Mouse (Mus musculus) stomach, embryonic 14.5 days (tissue): ENCODE measurements around the gene Nudcd2. TPM values are rescaled to one million over a fixed set of nuclear protein-coding genes. Genes with fewer than 3 reads are reported as not detected.

Experiments
- ATAC-seq: fragments of 200-750 bp; cut with Nextera tagmentation; 2 replicates; pipeline ENCODE4 v1.8.0; 2017; ENCODE audit warnings: low read depth, moderate TSS enrichment; ENCODE audit not compliant: insufficient number of reproducible peaks, insufficient read depth, low FRiP score
- H3K27ac ChIP-seq: fragments of 300-500 bp; sonication (generic); 2 replicates; pipeline ENCODE4 v1.5.1; 2014; ENCODE audit warnings: mild to moderate bottlenecking, low read length, moderate library complexity, mixed read lengths
- H3K27me3 ChIP-seq: fragments of 300-500 bp; sonication (generic); 2 replicates; pipeline ENCODE4 v1.6.1; 2014; ENCODE audit warnings: low read length, control low read depth, mixed read lengths; ENCODE audit not compliant: control insufficient read depth, insufficient read depth
- H3K36me3 ChIP-seq: fragments of 300-500 bp; sonication (generic); 2 replicates; pipeline ENCODE4 v1.6.1; 2014; ENCODE audit warnings: mild to moderate bottlenecking, control low read depth, low read length, moderate library complexity, mixed read lengths; ENCODE audit not compliant: control insufficient read depth, insufficient read depth
- H3K4me1 ChIP-seq: fragments of 300-500 bp; sonication (generic); 2 replicates; pipeline ENCODE4 v1.6.1; 2014; ENCODE audit warnings: low read length, control low read depth, mixed read lengths; ENCODE audit not compliant: control insufficient read depth, insufficient read depth
- H3K4me2 ChIP-seq: fragments of 300-500 bp; sonication (generic); replicated peaks from 2 replicates; pipeline ENCODE4 v1.6.1; 2014; ENCODE audit warnings: low read depth, low read length, control low read depth
- H3K4me3 ChIP-seq: fragments of 300-500 bp; sonication (generic); 2 replicates; pipeline ENCODE4 v1.5.1; 2014; ENCODE audit warnings: low read depth, low read length, control low read depth
- H3K9ac ChIP-seq: fragments of 300-500 bp; sonication (generic); replicated peaks from 2 replicates; pipeline ENCODE4 v1.6.1; 2014; ENCODE audit warnings: low read depth, mild to moderate bottlenecking, control low read depth, low read length, moderate library complexity, mixed read lengths
- H3K9me3 ChIP-seq: fragments of 300-500 bp; sonication (generic); 2 replicates; pipeline ENCODE4 v1.6.1; 2016; ENCODE audit warnings: low read depth, low read length, control low read depth; ENCODE audit not compliant: control insufficient read depth
- WGBS: fragments of 180-500 bp; shearing (Covaris S2); extraction: QIAGEN DNeasy Blood & Tissue Kit; methylation state at CpG from one replicate; pipeline ENCODE4 v1.1.7; 2014; 5-methylcytosine and 5-hydroxymethylcytosine counted together
- polyA plus RNA-seq: library from polyadenylated mRNA; unstranded; fragments of >200 nt; fragmentation: Nextera tagmentation; extraction: Ambion mirVana; gene quantifications from 2 replicates; pipeline ENCODE4 v1.2.1, GENCODE M21; 2014

Gene Nudcd2
- polyA plus RNA-seq, 1 experiment from 2014 or later, result 143 TPM

DNA sequence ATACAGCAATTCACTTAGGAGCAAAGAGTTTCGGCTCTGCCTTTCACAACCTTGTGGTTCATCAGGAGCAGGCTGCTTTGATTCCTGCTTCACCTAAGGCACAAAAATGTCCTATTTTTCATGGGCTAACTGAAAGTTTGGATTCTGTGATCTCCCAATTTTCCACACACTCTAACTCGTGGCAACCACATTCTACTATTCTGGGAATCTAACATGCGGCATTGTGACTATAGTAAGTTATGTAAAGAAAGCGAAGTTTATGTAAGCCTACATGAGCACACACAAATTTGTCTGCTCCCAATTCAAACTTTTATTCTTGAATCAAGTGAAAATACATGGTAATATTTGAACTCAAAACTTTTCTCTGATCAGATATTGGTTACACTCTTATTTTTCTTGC, 31.2 kb downstream of the Nudcd2 start:
- no peak overlapping the region for H3K4me3 ChIP-seq
- H3K27ac ChIP-seq, result no peak overlapping the region
- H3K4me2 ChIP-seq, result no peak overlapping the region
- WGBS, result 80% methylated on average over 4 of the region's 4 CpGs
- no peak overlapping the region for H3K9ac ChIP-seq
- no peaks in the 10 kb centered on the region for H3K36me3 ChIP-seq
- H3K9me3 ChIP-seq, result no peaks in the 10 kb centered on the region
- no peaks in the 10 kb centered on the region for H3K27me3 ChIP-seq
- no peak for ATAC-seq
- H3K4me1 ChIP-seq, result no peaks in the 10 kb centered on the region

DNA sequence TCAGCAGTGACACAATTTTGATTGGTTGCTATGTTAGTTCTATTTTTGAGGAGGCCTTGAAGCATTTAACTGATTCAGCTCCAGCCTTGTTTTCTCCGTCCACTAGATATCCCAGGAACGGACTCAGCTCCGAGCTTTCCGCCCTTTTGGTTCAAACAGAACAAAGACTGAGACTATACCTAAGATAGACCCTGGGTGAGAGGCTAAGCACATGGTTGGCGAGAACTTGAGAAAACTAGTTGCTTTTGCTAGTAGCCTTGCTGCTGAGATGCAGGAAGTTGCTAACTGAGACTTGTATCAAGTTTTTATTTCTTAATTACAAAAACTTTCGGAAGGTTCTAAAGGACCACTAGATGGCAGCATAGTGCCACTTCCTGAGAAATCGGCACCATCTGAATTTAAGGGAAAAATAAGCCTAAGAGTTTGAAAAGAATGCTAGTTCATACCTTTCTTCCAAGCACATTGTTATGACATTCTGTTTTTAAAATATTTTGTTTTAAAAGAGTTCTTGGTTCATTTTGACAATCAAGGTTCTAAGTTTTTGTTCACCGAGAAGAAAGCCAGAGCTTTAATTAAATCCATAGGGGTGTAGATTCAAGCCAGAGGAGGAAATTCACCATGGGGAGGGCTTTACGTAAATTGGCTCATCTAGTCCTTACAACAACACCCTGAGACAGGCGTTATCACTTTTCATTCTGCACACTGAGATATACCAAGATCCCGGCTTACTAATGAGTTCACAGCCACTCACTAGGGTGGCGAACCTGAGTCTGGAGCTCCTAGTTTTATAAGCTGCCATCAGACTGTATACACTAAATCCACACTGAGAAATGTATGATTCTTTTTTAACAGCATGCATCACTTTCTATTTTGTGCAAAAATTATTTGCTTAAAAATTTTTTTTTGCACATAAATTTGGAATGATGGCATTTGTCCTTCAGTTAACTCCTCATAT, 42.1 kb downstream of the Nudcd2 start:
- Histone ChIP-seq H3K9me3 (no peaks in the 10 kb centered on the region), H3K4me1 (no peaks in the 10 kb centered on the region), H3K27ac (no peak overlapping the region), H3K9ac (no peak overlapping the region), H3K4me3 (no peak overlapping the region), H3K4me2 (no peak overlapping the region), H3K27me3 (no peaks in the 10 kb centered on the region), H3K36me3 (no peaks in the 10 kb centered on the region)
- 48% methylated on average over 12 of the region's 12 CpGs for WGBS
- no peak for ATAC-seq

DNA sequence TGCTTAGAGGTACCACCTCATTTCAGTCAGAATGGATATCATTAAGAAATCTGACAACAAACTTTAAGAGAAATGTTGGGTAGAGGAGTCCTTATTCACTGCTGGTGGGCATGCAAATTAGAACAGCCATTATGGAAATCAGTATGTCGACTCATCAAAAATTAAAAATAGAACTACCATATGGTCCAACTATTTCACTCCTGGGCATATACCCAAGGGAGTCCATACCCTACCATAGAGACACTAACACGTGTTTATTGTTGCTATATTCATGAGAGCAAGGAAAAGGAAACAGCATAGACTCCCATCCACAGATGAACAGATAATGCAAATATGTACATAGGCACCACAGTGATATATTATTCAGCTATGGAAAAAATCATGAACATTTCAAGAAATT, 48.4 kb downstream of the Nudcd2 start:
- Histone ChIP-seq H3K27ac (no peak overlapping the region), H3K9me3 (no peaks in the 10 kb centered on the region), H3K27me3 (no peaks in the 10 kb centered on the region), H3K4me1 (no peaks in the 10 kb centered on the region), H3K36me3 (no peaks in the 10 kb centered on the region), H3K4me2 (no peak overlapping the region), H3K4me3 (no peak overlapping the region), H3K9ac (no peak overlapping the region)
- WGBS, result 69% methylated on average over 2 of the region's 2 CpGs
- ATAC-seq, result no peak

DNA sequence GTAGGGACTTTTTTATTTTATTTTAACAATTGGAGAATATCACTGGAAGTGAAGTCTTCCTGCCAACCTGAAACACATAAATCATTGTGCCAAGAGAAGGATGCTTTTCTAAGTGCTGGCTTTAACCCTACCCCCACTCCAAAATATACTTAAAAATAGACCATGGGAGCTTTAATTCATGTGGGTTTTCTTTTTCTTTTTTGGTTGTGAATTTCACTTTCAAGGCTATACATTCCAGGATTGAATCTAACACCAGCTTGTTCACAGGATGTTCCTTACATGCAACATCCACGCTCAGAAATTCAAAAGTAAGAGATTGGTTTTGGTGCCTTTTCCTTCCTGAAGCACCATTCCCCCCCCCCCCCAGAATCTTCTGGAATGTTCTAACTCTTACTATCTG, 49.9 kb downstream of the Nudcd2 start:
- 88% methylated on average over 1 of the region's 1 CpGs for whole genome bisulfite sequencing
- Histone ChIP-seq H3K9ac (no peak overlapping the region), H3K27me3 (no peaks in the 10 kb centered on the region), H3K27ac (no peak overlapping the region), H3K9me3 (no peaks in the 10 kb centered on the region), H3K36me3 (no peaks in the 10 kb centered on the region), H3K4me2 (no peak overlapping the region), H3K4me3 (no peak overlapping the region), H3K4me1 (no peaks in the 10 kb centered on the region)
- ATAC-seq, result no peak

DNA sequence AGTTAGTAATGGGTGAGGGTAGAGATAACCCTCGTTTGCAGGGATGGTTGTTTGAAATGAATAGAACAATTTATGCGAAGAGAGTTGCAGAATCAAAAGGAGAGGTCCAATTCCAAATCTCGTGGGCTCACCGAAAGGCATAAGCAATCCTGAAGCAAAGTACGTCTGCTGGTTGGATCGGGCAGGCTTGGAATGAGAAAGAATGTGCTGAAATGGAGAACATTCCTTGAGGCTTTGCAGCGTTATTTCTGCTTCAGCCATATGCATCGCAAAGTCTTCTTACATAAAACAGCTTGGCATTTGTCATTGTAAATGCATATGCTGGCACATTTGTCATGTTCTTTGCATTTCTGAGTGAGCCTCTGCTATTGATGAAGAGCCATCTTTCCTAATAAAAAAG, 50.9 kb downstream of the Nudcd2 start:
- WGBS, result 71% methylated on average over 8 of the region's 8 CpGs

DNA sequence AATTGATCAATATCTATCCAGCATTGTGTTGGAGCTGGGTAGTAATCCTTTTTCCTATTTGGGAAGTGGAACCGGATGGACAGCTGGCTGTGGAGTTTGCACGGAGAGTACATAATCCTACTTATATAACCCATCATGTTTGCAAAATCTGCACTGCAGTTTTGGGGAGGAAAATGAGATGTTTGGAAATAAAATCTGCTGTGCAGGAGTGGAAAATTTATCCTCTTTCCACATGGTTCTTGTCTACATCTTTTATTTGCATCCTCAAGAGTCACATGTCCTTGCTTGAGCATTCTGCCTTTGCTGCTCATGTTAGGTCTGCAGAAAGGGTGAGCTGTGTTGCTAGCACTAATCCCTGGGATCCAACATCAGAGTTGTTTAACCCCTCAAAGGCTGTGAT, 53.4 kb downstream of the Nudcd2 start:
- Histone ChIP-seq H3K9me3 (no peaks in the 10 kb centered on the region), H3K27ac (no peak overlapping the region), H3K4me1 (no peaks in the 10 kb centered on the region), H3K4me2 (no peak overlapping the region), H3K4me3 (no peak overlapping the region), H3K36me3 (no peaks in the 10 kb centered on the region), H3K27me3 (no peaks in the 10 kb centered on the region), H3K9ac (no peak overlapping the region)
- WGBS, result 55% methylated on average over 2 of the region's 2 CpGs
- no peak for ATAC-seq

More for the DNA sequence above, 50.9 kb downstream of the Nudcd2 start:
- no peak for ATAC-seq
- no peak overlapping the region for H3K4me3 ChIP-seq
- H3K27me3 ChIP-seq, result no peaks in the 10 kb centered on the region
- H3K4me2 ChIP-seq, result no peak overlapping the region
- H3K4me1 ChIP-seq, result no peaks in the 10 kb centered on the region
- H3K9ac ChIP-seq, result no peak overlapping the region
- no peaks in the 10 kb centered on the region for H3K9me3 ChIP-seq
- H3K27ac ChIP-seq, result no peak overlapping the region
- H3K36me3 ChIP-seq, result no peaks in the 10 kb centered on the region

Other genes with a start within 250 kb of the Nudcd2 start
- 91.7 and 93.8 TPM in 2 replicates for gene Mat2b, start 38.5 kb upstream of the Nudcd2 start, polyA plus RNA-seq
- 50.5 and 52.2 TPM in 2 replicates for gene Hmmr, start 245 bp upstream of the Nudcd2 start, polyA plus RNA-seq
- 47.2 and 51.2 TPM in 2 replicates for gene Ccng1, start 21.6 kb downstream of the Nudcd2 start, polyA plus RNA-seq